Mouse (Mus musculus) brain, embryonic 18.5 days (tissue): ENCODE results near the gene Ifna4.

ENCODE experiments used
- DNase-seq: peaks from one replicate; pipeline ENCODE4 v3.0.0-alpha.2; 2012; ENCODE audit warnings: low read depth, low spot score

The Ifna4 gene

DNA sequence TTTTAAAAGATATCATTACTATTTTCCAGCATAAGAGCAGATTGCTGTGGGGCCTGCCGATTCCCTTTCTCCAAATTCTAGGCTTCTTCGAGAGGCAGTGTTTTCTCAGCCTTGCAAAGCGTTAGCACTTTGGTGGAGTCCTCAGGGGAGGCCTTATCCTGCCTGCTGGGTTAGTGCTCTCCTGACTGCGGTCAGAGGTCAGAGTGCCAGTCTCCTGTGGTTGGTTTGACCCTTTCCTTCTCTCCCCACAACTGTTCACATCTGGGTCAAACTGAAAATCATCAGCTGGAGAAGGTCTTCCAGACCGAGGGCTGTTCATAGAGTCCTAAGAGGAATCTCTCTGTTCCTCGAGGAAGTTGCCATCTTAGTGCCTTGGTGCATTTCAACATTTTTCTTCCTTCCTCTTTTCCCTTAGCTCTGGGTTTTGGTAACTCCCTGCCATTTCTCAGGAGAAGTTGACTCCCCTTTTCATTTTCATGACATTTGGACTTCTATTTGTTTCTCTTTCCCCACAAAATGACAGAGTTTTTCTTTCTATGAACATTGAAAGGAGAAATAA lies 23.4 kb downstream of the Ifna4 start:
- no peak for DNase-seq

GRCm38 (mm10) chr4:88867366-88867925 lies 25.8 kb downstream of the Ifna4 start:
- no peak for DNase-seq

DNA sequence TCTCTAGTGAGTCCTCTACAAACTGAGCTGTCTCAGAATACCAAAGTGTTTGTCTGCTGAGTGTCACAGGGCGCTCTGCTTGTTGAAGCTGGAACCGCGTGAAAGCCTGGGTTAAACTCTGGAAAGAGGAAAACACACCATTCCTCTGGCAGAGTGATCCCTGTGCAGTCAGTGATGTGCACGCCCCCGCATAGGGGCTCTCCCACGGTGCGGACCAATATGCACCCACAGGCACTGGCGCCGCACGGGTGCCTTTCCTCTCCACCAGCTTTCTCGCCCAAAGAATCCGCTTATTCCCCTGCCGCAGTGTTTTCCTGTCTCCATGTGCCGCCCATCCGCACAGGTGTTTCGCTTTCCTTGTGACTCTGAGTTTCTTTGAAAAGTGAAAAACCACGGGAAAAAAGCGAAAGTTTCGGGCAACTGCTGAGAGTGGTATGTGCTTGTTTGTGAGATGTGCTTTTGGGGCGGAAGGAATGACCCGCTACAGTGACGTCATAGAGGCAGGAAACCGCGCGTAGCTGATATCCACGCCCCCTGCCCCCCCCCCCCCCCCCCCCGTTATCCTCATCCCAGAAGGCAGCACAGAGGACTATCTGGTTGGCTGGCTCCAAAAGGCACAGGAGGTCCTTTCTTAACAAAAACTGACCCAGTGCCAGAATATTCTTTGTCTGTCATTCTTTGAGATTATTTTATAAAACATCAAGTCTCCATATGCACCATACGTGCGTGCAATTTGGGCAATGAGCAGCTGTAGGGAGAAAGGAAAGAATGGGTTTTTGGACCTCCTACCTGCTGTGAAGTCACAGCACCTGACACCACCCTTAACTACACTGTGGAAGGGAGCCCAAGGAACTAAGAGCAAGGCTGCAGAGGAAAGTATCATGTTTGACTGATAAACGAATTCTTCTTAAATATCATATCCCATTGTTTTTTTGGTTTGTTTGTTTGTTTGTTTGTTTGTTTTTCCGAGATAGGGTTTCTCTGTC lies 26.6 kb downstream of the Ifna4 start:
- DNase-seq = no peak

GRCm38 (mm10) chr4:88872691-88873090 lies 31.0 kb downstream of the Ifna4 start:
- no peak for DNase-seq

- DNase-seq = no peak
These were observed 33.9 kb downstream of the Ifna4 start for GRCm38 (mm10) chr4:88875435-88876095.

DNA sequence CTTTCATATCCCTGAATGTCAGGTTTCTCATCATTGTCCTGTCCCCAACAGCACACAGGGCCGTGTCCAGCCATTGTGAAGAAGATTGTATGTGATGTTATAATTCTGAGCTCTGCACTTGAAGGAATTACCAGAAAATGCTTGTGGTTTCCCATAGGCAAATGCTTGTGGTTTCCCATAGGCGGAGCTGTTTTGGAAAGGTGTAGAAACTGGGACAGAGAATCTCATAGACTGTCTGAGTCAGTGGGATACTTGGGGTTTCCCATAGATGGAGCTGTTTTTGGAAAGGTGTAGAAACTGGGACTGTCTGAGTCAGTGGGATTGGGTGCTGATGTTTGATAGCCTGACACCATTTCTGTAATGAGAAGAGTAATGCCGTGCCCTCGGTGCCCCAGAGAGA lies 34.9 kb downstream of the Ifna4 start:
- no peak for DNase-seq

- no peak for DNase-seq
These were observed 36.6 kb downstream of the Ifna4 start for GRCm38 (mm10) chr4:88878246-88878645.

DNA sequence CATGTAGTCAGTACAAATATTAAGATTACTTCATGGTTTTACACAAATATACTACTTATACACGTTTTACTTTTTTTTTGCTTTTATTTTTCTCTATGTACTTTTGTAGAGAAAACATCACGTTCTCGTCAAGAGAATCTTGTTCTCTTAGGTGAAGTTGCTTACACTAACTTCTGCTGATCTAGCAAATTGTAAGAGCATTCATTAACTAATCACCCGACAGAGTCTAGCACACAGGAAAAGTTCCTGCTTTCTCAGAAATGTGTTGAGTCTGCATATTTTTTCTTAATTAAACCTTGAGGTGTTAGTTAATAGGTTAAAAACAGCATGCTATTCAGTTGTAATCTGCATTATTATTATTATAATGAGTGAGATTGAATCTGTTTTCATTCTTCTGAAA lies 37.1 kb downstream of the Ifna4 start:
- no peak for DNase-seq

GRCm38 (mm10) chr4:88880101-88880500 lies 38.4 kb downstream of the Ifna4 start, which contains the start of gene Ifne:
TSS of gene Ifne (minus strand) at chr4:88880201.
- no peak for DNase-seq

DNA sequence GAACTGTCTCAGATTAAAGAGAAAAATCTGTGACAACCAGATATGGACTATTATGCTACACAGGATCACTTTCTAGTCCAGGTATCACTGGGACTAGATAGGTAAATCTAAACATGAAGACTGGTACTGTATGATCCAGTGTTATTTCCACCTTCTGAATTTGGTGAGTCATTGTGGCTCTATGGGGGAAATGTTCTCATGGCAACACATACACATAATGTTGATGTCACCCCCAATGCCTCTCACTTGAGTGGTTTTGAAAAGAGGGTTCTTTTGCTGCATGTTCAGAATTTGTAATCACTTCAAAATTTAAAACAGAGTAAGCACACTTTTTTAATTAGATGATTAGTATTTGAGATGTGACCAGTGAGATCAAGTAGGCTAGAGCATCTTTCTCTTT lies 46.6 kb downstream of the Ifna4 start:
- DNase-seq = no peak
